Mouse (Mus musculus) kidney, postnatal 10 days (tissue): ENCODE measurements around the gene Bicc1.
A peak's percentile ranks its signal among the peaks of the same experiment; 100 is the strongest.

Experiments used
- DNase-seq: peaks from one replicate; pipeline ENCODE4 v3.0.0; 2021; ENCODE audit warnings: mixed read lengths

Gene Bicc1

GRCm38 (mm10) chr10:70939751-70940150 is 219.7 kb downstream of the Bicc1 start:
- DNase-seq = peak; percentile 52

- DNase-seq = no peak
Observed at GRCm38 (mm10) chr10:70937450-70937849, 222.1 kb downstream of the Bicc1 start.

GRCm38 (mm10) chr10:70936008-70936407 is 223.5 kb downstream of the Bicc1 start:
- DNase-seq = no peak

GRCm38 (mm10) chr10:70926126-70926525 is 233.4 kb downstream of the Bicc1 start:
- no peak for DNase-seq

GRCm38 (mm10) chr10:70924348-70924747 is 235.2 kb downstream of the Bicc1 start:
- DNase-seq = no peak

- no peak for DNase-seq
Observed at GRCm38 (mm10) chr10:70923936-70924335, 235.6 kb downstream of the Bicc1 start.

- DNase-seq = no peak
Observed at GRCm38 (mm10) chr10:70921481-70921880, 238.0 kb downstream of the Bicc1 start.

- DNase-seq = no peak
Observed at GRCm38 (mm10) chr10:70919851-70920250, 239.6 kb downstream of the Bicc1 start.

- DNase-seq = no peak
Observed at GRCm38 (mm10) chr10:70919031-70919663, 240.4 kb downstream of the Bicc1 start.

GRCm38 (mm10) chr10:70916697-70917096 is 242.8 kb downstream of the Bicc1 start:
- peak; percentile 41 for DNase-seq

- no peak for DNase-seq
Observed at GRCm38 (mm10) chr10:70915096-70915495, 244.4 kb downstream of the Bicc1 start.

GRCm38 (mm10) chr10:70903936-70904335 is 255.6 kb downstream of the Bicc1 start:
- DNase-seq = no peak

- no peak for DNase-seq
Observed at GRCm38 (mm10) chr10:70902751-70903485, 256.6 kb downstream of the Bicc1 start.

GRCm38 (mm10) chr10:70901193-70901875 is 258.2 kb downstream of the Bicc1 start:
- DNase-seq = no peak

GRCm38 (mm10) chr10:70895891-70896290 is 263.6 kb downstream of the Bicc1 start:
- DNase-seq = no peak

- DNase-seq = no peak
Observed at GRCm38 (mm10) chr10:70878046-70878445, 281.5 kb downstream of the Bicc1 start.

- peak; percentile 8 for DNase-seq
Observed at GRCm38 (mm10) chr10:70877631-70878030, 281.9 kb downstream of the Bicc1 start.

GRCm38 (mm10) chr10:70876522-70876921 is 283.0 kb downstream of the Bicc1 start:
- no peak for DNase-seq

GRCm38 (mm10) chr10:70876119-70876518 is 283.4 kb downstream of the Bicc1 start:
- peak; percentile 19 for DNase-seq

GRCm38 (mm10) chr10:70874994-70875538 is 284.4 kb downstream of the Bicc1 start:
- peak; percentile 17 for DNase-seq
